Mouse (Mus musculus): ENCODE results near the gene Pigz. TPM values are rescaled to one million over a fixed set of nuclear protein-coding genes. Genes with fewer than 3 reads are reported as not detected.

The Pigz gene
- total and polyA plus RNA-seq, 3 experiments, result 1.4 to 7.1 (median 2.8) TPM

DNA sequence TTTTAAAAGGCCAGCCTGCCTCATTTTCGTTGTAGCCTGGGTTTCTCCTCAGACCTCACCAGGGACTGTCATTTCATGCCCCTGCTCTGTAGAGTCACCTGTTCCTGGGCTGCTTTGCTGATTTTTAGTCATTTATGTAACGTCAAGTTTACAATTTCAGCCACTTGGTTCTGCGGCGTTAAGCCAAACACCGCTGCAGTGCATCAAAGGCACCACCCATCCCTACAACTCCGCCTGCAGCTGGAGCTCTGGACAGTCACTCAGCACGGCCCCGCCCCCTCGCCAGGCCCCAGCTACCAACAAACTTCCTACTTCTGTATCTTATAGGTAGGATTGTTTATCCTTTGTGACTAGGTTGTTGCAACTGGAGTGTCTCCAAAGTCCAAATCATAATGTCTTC lies 26.8 kb upstream of the Pigz start:
- Histone ChIP-seq H3K4me2 (ENCODE audit: insufficient read depth, low read depth, poor library complexity, severe bottlenecking) (peak overlapping the region; percentile 25), H3K36me3 (replicated peaks in 1 of 2; ENCODE audit: control insufficient read depth in 1 of 2, insufficient read depth in 1 of 2, low read length in 1 of 2) (no peaks in the 10 kb centered on the region), H3K27ac (ENCODE audit: insufficient read depth, low read depth) (no peak overlapping the region), H3K4me3 (replicated peaks in 1 of 3; ENCODE audit: low read depth in 2 of 3, low read length in 2 of 3, poor library complexity in 1 of 3) (no peak overlapping the region), H3K27me3 (replicated peaks) (no peaks in the 10 kb centered on the region), H3K9ac (ENCODE audit: insufficient read depth, low read depth) (no peak overlapping the region), H3K4me1 (ENCODE audit: control insufficient read depth in 1 of 2, insufficient read depth in 2 of 2) (peaks cover 0 to 9% of the 10 kb centered on the region in 2 experiments; a peak in 2 of 4 replicates), H3K79me2 (replicated peaks; ENCODE audit: control insufficient read depth, extremely low read depth, insufficient read depth, poor library complexity, severe bottlenecking) (no peaks in the 10 kb centered on the region), H3K9me3 (replicated peaks; ENCODE audit: low read length) (no peaks in the 10 kb centered on the region)
- in situ Hi-C loops (cut with MboI; ENCODE audit: low pct_ligation_motif_present, low pct_unique_long_range_greater_than_20kb, low sequenced_read_pairs) (no loop called here), dilution Hi-C loops (cut with MboI; ENCODE audit: extremely low pct_ligation_motif_present, extremely low pct_unique_long_range_greater_than_20kb, low sequenced_read_pairs) (no loop called here)
- no peak for DNase-seq (ENCODE audit: extremely low read depth)
- no peak for TF ChIP-seq USF2 (conservative IDR thresholded peaks at IDR 0.05; ENCODE audit: low read depth, low read length)
- TF ChIP-seq ELF1 (IDR thresholded peaks at IDR 0.05; ENCODE audit: low read depth, low read length), result peak; percentile 25; the same call in 1 of the 2 replicates

DNA sequence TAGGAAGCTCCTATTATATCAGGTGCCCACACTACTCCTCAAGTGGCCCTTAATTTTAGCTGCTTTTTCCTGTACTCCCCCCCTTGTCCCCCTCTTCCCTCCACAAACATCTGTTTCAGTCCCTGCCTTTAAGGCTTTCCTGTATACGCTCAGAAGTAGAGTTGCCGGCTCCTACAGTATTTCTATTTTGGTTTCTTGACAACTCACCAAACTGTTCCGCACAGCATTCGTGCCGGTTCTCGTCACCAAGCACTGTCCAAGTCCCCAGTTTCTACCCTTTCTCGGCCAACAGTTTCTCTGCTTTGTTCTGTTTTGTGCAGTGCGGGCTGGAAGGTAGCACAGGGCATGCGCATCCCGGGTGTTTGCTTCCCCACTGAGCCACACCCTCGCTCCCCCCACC lies 24.7 kb upstream of the Pigz start:
- Histone ChIP-seq H3K4me2 (ENCODE audit: insufficient read depth, low read depth, poor library complexity, severe bottlenecking) (no peak overlapping the region), H3K4me3 (replicated peaks in 1 of 3; ENCODE audit: low read depth in 2 of 3, low read length in 2 of 3, poor library complexity in 1 of 3) (no peak overlapping the region), H3K36me3 (replicated peaks in 1 of 2; ENCODE audit: control insufficient read depth in 1 of 2, insufficient read depth in 1 of 2, low read length in 1 of 2) (no peaks in the 10 kb centered on the region), H3K79me2 (replicated peaks; ENCODE audit: control insufficient read depth, extremely low read depth, insufficient read depth, poor library complexity, severe bottlenecking) (no peaks in the 10 kb centered on the region), H3K27ac (ENCODE audit: insufficient read depth, low read depth) (no peak overlapping the region), H3K9me3 (replicated peaks; ENCODE audit: low read length) (no peaks in the 10 kb centered on the region), H3K9ac (ENCODE audit: insufficient read depth, low read depth) (no peak overlapping the region), H3K4me1 (ENCODE audit: control insufficient read depth in 1 of 2, insufficient read depth in 2 of 2) (peaks cover 0 to under 1% of the 10 kb centered on the region in 2 experiments; a peak in 1 of 4 replicates), H3K27me3 (replicated peaks) (no peaks in the 10 kb centered on the region)
- in situ Hi-C loops (cut with MboI; ENCODE audit: low pct_ligation_motif_present, low pct_unique_long_range_greater_than_20kb, low sequenced_read_pairs), result no loop called here
- TF ChIP-seq MXI1 (IDR thresholded peaks at IDR 0.05; ENCODE audit: low read depth, low read length) (no peak), KAT2A (IDR thresholded peaks at IDR 0.05; ENCODE audit: insufficient replicate concordance, low read length) (no peak), UBTF (IDR thresholded peaks at IDR 0.05; ENCODE audit: low read depth, low read length) (no peak)
- no peak for DNase-seq (ENCODE audit: extremely low read depth)
- dilution Hi-C loops (cut with MboI; ENCODE audit: extremely low pct_ligation_motif_present, extremely low pct_unique_long_range_greater_than_20kb, low sequenced_read_pairs), result no loop called here

- no peak for DNase-seq (ENCODE audit: extremely low read depth)
- no peaks in the 10 kb centered on the region for H3K79me2 ChIP-seq (replicated peaks; ENCODE audit: control insufficient read depth, extremely low read depth, insufficient read depth, poor library complexity, severe bottlenecking)
- TF ChIP-seq MXI1 (IDR thresholded peaks at IDR 0.05; ENCODE audit: low read depth, low read length) (no peak), RCOR1 (conservative IDR thresholded peaks at IDR 0.05; ENCODE audit: low read depth, low read length) (no peak), USF2 (conservative IDR thresholded peaks at IDR 0.05; ENCODE audit: low read depth, low read length) (no peak), MAZ (IDR thresholded peaks at IDR 0.05; ENCODE audit: low read depth, low read length) (no peak), SIN3A (IDR thresholded peaks at IDR 0.05; ENCODE audit: low read length) (no peak)
- no peaks in the 10 kb centered on the region for H3K27me3 ChIP-seq (replicated peaks)
- no peak overlapping the region for H3K27ac ChIP-seq (ENCODE audit: insufficient read depth, low read depth)
- H3K36me3 ChIP-seq (replicated peaks in 1 of 2; ENCODE audit: control insufficient read depth in 1 of 2, insufficient read depth in 1 of 2, low read length in 1 of 2), result no peaks in the 10 kb centered on the region
- no peak overlapping the region for H3K4me3 ChIP-seq (replicated peaks in 1 of 3; ENCODE audit: low read depth in 2 of 3, low read length in 2 of 3, poor library complexity in 1 of 3)
- H3K9me3 ChIP-seq (replicated peaks; ENCODE audit: low read length), result no peaks in the 10 kb centered on the region
- H3K9ac ChIP-seq (ENCODE audit: insufficient read depth, low read depth), result no peak overlapping the region
- in situ Hi-C loops (cut with MboI; ENCODE audit: low pct_ligation_motif_present, low pct_unique_long_range_greater_than_20kb, low sequenced_read_pairs), result no loop called here
- no peak overlapping the region for H3K4me2 ChIP-seq (ENCODE audit: insufficient read depth, low read depth, poor library complexity, severe bottlenecking)
- dilution Hi-C loops (cut with MboI; ENCODE audit: extremely low pct_ligation_motif_present, extremely low pct_unique_long_range_greater_than_20kb, low sequenced_read_pairs), result no loop called here
- H3K4me1 ChIP-seq (ENCODE audit: control insufficient read depth in 1 of 2, insufficient read depth in 2 of 2), result no peaks in the 10 kb centered on the region
Measured at GRCm38 (mm10) chr16:31910281-31910847, 23.3 kb upstream of the Pigz start.
